10 mouse cellular contexts compared by ENCODE assay signal in genomic region chr1:167240361-167240760, GRCm38 (mm10). TPM values are rescaled to one million over a fixed set of nuclear protein-coding genes. Genes with fewer than 3 reads are reported as not detected.
A peak's percentile ranks its signal among the peaks of the same experiment; 100 is the strongest.
DNase-seq lines count a peak whose midpoint lies in the region; ATAC-seq lines count a peak whose summit lies in the region.
"Had no signal": no experiment of that assay in that cellular context is flagged by ENCODE, and none has a peak within 500 bp of the region (broad histone marks: within the 10 kb centered on the region; RNA-seq: fewer than 3 reads in every experiment).

No protein-coding gene starts in this region.

- H3K36me3 ChIP-seq in midbrain, embryonic 10.5 days, result peaks cover 25% of the 10 kb centered on the region
- H3K36me3 ChIP-seq in midbrain, embryonic 15.5 days (replicated peaks), result no peaks in the 10 kb centered on the region
- peaks cover 11% of the 10 kb centered on the region for H3K36me3 ChIP-seq in hindbrain, embryonic 12.5 days

- H3K4me2 ChIP-seq in midbrain, embryonic 15.5 days, result no peak overlapping the region
- no peak overlapping the region for H3K4me2 ChIP-seq in hindbrain, embryonic 12.5 days (replicated peaks)
- H3K4me2 ChIP-seq: limb, embryonic 12.5 days had no signal

- 23% methylated on average over 5 of the region's 5 CpGs for WGBS in midbrain, embryonic 10.5 days
- WGBS in midbrain, embryonic 15.5 days, result 36% methylated on average over 5 of the region's 5 CpGs
- 14% methylated on average over 5 of the region's 5 CpGs for WGBS in hindbrain, embryonic 12.5 days

- H3K9me3 ChIP-seq in midbrain, embryonic 10.5 days (replicated peaks), result no peaks in the 10 kb centered on the region
- no peaks in the 10 kb centered on the region for H3K9me3 ChIP-seq in midbrain, embryonic 15.5 days
- no peaks in the 10 kb centered on the region for H3K9me3 ChIP-seq in hindbrain, embryonic 12.5 days (replicated peaks)
- H3K9me3 ChIP-seq: limb, embryonic 12.5 days had no signal

- H3K4me1 ChIP-seq in midbrain, embryonic 10.5 days, result peaks cover 87% of the 10 kb centered on the region
- peaks cover 22% of the 10 kb centered on the region for H3K4me1 ChIP-seq in midbrain, embryonic 15.5 days
- peaks cover 59% of the 10 kb centered on the region for H3K4me1 ChIP-seq in hindbrain, embryonic 12.5 days

- no peaks in the 10 kb centered on the region for H3K27me3 ChIP-seq in midbrain, embryonic 10.5 days (ENCODE audit: low read depth, poor library complexity, severe bottlenecking)
- H3K27me3 ChIP-seq in midbrain, embryonic 15.5 days (replicated peaks), result no peaks in the 10 kb centered on the region
- no peaks in the 10 kb centered on the region for H3K27me3 ChIP-seq in hindbrain, embryonic 12.5 days
- H3K27me3 ChIP-seq: limb, embryonic 12.5 days had no signal

- H3K9ac ChIP-seq in midbrain, embryonic 15.5 days, result no peak overlapping the region
- no peak overlapping the region for H3K9ac ChIP-seq in hindbrain, embryonic 12.5 days
- H3K9ac ChIP-seq: limb, embryonic 12.5 days had no signal

- H3K27ac ChIP-seq in midbrain, embryonic 10.5 days (replicated peaks), result peak overlapping the region; percentile 81
- H3K27ac ChIP-seq in midbrain, embryonic 15.5 days, result no peak overlapping the region
- peak overlapping the region; percentile 17; the same call in 1 of the 2 replicates for H3K27ac ChIP-seq in hindbrain, embryonic 12.5 days
- H3K27ac ChIP-seq: kidney, postnatal 0 days; limb, embryonic 12.5 days had no signal

- no peak for ATAC-seq in midbrain, embryonic 15.5 days (replicated peaks)
- 0 out of 2 replicates have a peak, but pooled peaks have one; percentile 26 for ATAC-seq in hindbrain, embryonic 12.5 days (ENCODE audit: low FRiP score)

- H3K4me3 ChIP-seq in midbrain, embryonic 10.5 days, result 0 out of 2 replicates have a peak overlapping the region, but pooled peaks have one; percentile 11
- no peak overlapping the region for H3K4me3 ChIP-seq in midbrain, embryonic 15.5 days
- H3K4me3 ChIP-seq in hindbrain, embryonic 12.5 days, result no peak overlapping the region
- H3K4me3 ChIP-seq: limb, embryonic 12.5 days had no signal

- peak; percentile 73 for DNase-seq in midbrain, embryonic 10.5 days (ENCODE audit: low spot score)
- peak; percentile 47 to 54 for DNase-seq in cerebellum, postnatal 25 days
- DNase-seq in yolk sac, embryonic 10.5 days (ENCODE audit: low spot score), result peak; percentile 17
- no peak for DNase-seq in kidney, adult 9 months
- DNase-seq in layer of hippocampus, postnatal 36 days, result no peak
- DNase-seq: thymus, postnatal 14 days had no signal

RNA-seq across cellular contexts. Expression of gene Uck2, which starts 44.8 kb away (rescaled TPM):
- polyA plus RNA-seq in midbrain, embryonic 10.5 days (2016; fragmentation: Nextera tagmentation; extraction: Ambion mirVana), result 101 and 109 TPM in 2 replicates
- 50.1 and 50.9 TPM in 2 replicates for polyA plus RNA-seq in midbrain, embryonic 15.5 days (2015; fragmentation: Nextera tagmentation; extraction: Ambion mirVana)
- 98.6 and 112 TPM in 2 replicates for polyA plus RNA-seq in hindbrain, embryonic 12.5 days (2016; fragmentation: Nextera tagmentation; extraction: Ambion mirVana)
- 10 to 100 TPM; 38.1 to 39.7 TPM for total RNA-seq in layer of hippocampus, postnatal 36 days (2021)

Comparison
In these comparisons a context has a peak if more than half of its experiments do, and no peak if none do; other contexts are left out.
1. DNase-seq: peak in midbrain, embryonic 10.5 days (single experiment), cerebellum, postnatal 25 days (2 of 2) and yolk sac, embryonic 10.5 days (single experiment); none in kidney, adult 9 months (single experiment) and layer of hippocampus, postnatal 36 days (0 of 2).